Mouse (Mus musculus) embryonic facial prominence, embryonic 11.5 days (tissue): ENCODE measurements around the gene Fhod1. TPM values are rescaled to one million over a fixed set of nuclear protein-coding genes. Genes with fewer than 3 reads are reported as not detected.

Experiments
- ATAC-seq: fragments of 200-750 bp; cut with Nextera tagmentation; replicated peaks from 2 replicates; pipeline ENCODE4 v1.8.0; 2017; ENCODE audit warnings: low read depth; ENCODE audit not compliant: insufficient number of reproducible peaks, low FRiP score, low TSS enrichment
- DNase-seq: peaks from one replicate; pipeline ENCODE4 v3.0.0-alpha.2; 2015; ENCODE audit warnings: low spot score
- H3K27ac ChIP-seq: fragments of 300-500 bp; sonication (generic); replicated peaks from 2 replicates; pipeline ENCODE4 v1.5.1; 2014; ENCODE audit warnings: mild to moderate bottlenecking, low read depth, low read length, control low read depth
- H3K27me3 ChIP-seq: fragments of 300-500 bp; sonication (generic); 2 replicates; pipeline ENCODE4 v1.6.1; 2014; ENCODE audit warnings: mild to moderate bottlenecking, low read length, moderate library complexity, mixed read lengths; ENCODE audit not compliant: control insufficient read depth, insufficient read depth
- H3K36me3 ChIP-seq: fragments of 300-500 bp; sonication (generic); replicated peaks from 2 replicates; pipeline ENCODE4 v1.6.1; 2014; ENCODE audit warnings: low read depth, mild to moderate bottlenecking, low read length, moderate library complexity, mixed read lengths; ENCODE audit not compliant: control insufficient read depth, insufficient read depth
- H3K4me1 ChIP-seq: fragments of 300-500 bp; sonication (generic); 2 replicates; pipeline ENCODE4 v1.6.1; 2014; ENCODE audit warnings: low read length, mixed read lengths; ENCODE audit not compliant: control insufficient read depth, insufficient read depth
- H3K4me2 ChIP-seq: fragments of 300-500 bp; sonication (generic); 2 replicates; pipeline ENCODE4 v1.6.1; 2014; ENCODE audit warnings: low read depth, mild to moderate bottlenecking, control low read depth, low read length, moderate library complexity
- H3K4me3 ChIP-seq: fragments of 300-500 bp; sonication (generic); 2 replicates; pipeline ENCODE4 v1.5.1; 2014; ENCODE audit warnings: low read depth, low read length, control low read depth
- H3K9ac ChIP-seq: fragments of 300-500 bp; sonication (generic); replicated peaks from 2 replicates; pipeline ENCODE4 v1.6.1; 2014; ENCODE audit warnings: mild to moderate bottlenecking, control low read depth, low read length
- H3K9me3 ChIP-seq: fragments of 300-500 bp; sonication (generic); replicated peaks from 2 replicates; pipeline ENCODE4 v1.6.1; 2016; ENCODE audit warnings: mild to moderate bottlenecking, low read length, inconsistent platforms, mixed read lengths; ENCODE audit not compliant: control insufficient read depth
- WGBS: fragments of 180-500 bp; shearing (Covaris S2); extraction: QIAGEN DNeasy Blood & Tissue Kit; methylation state at CpG from one replicate; pipeline ENCODE4 v1.1.7; 2014; 5-methylcytosine and 5-hydroxymethylcytosine counted together
- polyA plus RNA-seq: library from polyadenylated mRNA; unstranded; fragments of >200 nt; fragmentation: Nextera tagmentation; extraction: Ambion mirVana; gene quantifications from 2 replicates; pipeline ENCODE4 v1.2.1, GENCODE M21; 2014

The Fhod1 gene
- polyA plus RNA-seq: 1.8 and 2.6 TPM in 2 replicates

DNA sequence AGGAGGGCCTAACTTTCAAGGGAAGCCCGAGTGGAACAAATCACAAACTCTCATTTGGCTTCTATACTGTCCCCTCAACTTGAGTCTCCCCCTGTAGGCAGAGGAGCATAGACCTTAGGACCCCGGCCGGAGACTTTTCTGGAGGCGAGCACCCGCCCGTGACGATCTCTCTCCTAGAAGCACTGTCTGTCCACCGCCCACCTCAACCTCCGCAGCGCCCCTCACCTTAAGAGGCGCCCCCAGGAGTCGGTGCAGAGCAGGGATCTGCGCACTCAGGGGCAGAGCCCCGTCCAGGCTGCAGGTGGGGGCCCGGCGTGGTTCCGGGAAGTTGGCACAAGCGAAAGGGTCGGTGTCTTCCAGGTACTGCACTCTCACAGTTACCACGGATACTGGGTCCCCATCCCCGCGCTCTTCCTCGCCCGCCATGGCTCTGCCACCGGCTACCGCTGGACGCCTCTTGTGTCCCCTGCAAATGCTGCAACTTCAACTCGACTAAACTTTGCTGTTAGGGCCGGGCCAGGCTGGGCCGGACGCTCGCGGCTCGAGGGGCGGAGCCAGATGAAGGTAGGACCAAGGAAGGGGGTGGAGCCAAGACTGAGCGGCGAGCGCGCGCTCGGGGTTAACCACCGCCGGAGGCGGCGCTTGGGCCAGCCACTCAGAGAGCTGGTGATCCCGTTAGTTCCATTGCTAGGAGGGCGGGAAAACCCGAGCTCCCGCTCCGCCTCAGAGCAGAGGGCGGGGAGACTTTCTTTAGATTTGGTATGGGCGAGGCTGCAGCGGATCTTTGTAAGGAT lies at the start of gene Fhod1:
Fhod1 (minus strand) TSS at position 526 of the 794 bp plus-strand sequence.
- DNase-seq: peak; percentile 98
- WGBS: under 1% methylated on average over 53 of the region's 53 CpGs

DNA sequence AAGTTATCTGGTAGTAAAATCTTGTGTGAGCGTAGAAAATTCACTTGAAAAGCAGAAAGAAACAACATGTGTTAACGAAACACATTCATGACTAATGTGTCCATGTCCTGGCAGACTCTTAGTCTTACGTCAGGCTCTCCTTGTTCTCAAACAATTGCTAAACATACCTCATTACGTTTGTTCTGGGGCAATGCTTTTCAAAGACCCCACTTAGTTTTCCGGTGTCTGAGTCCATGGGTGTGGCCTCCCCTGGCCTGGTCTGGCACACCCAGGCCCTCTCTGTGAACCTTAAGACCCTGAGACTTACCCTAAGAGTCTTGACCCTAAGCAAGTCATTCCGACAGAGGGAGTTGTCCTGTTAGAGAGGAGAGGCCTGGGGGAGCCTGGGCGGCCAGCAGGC lies 46.2 kb upstream of the Fhod1 start:
- WGBS: 79% methylated on average over 7 of the region's 7 CpGs
- H3K9ac ChIP-seq: no peak overlapping the region
- H3K9me3 ChIP-seq: no peaks in the 10 kb centered on the region
- no peak overlapping the region for H3K4me2 ChIP-seq
- no peak for ATAC-seq
- H3K4me1 ChIP-seq: no peaks in the 10 kb centered on the region
- no peak overlapping the region for H3K27ac ChIP-seq
- DNase-seq: no peak
- no peak overlapping the region for H3K4me3 ChIP-seq
- no peaks in the 10 kb centered on the region for H3K36me3 ChIP-seq
- no peaks in the 10 kb centered on the region for H3K27me3 ChIP-seq

More for the DNA sequence above, at the start of gene Fhod1:
- peaks cover 9% of the 10 kb centered on the region for H3K4me1 ChIP-seq
- no peaks in the 10 kb centered on the region for H3K9me3 ChIP-seq
- no peaks in the 10 kb centered on the region for H3K36me3 ChIP-seq
- no peaks in the 10 kb centered on the region for H3K27me3 ChIP-seq
- H3K4me2 ChIP-seq: peak within 1 kb of the TSS; percentile 98
- H3K4me3 ChIP-seq: peak within 1 kb of the TSS; percentile 70
- peak within 1 kb of the TSS; percentile 56 for H3K27ac ChIP-seq
- ATAC-seq: peak; percentile 81
- peak within 1 kb of the TSS; percentile 77 for H3K9ac ChIP-seq

DNA sequence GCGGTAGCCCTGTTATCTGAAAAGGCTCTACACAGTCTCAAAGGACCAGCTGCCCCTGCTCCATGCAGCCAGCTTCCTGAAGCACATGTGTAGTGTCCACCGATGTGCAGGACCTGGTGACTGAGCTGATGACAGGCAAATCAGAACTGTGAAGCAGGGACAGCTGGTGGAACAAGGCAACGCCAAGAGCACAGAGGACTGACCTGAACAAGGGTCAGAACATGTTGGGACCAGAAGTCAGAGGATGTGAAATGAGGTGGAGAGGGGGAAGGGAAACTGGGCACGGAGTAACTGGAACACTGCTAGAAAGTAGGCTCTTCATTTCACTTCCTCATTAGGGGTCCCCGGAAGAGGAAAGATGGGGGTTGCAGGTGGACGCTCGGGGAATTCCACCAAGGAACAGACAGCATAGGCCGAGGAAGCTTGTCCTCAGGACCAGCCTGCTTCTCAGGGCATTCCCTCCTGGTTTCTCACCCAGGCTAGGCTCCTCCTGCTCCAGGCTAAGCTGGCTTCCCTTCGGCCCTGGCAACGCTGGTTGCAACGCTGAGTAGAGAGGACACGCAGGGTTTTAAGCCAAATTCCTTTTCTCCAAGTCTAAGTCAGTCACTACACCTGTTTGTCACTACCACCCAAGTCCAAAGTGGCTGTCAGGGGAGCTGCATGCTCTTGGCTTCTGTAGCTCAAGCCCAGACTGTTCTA lies 45.5 kb upstream of the Fhod1 start:
- ATAC-seq: no peak
- H3K27me3 ChIP-seq: no peaks in the 10 kb centered on the region
- H3K9ac ChIP-seq: no peak overlapping the region
- no peaks in the 10 kb centered on the region for H3K36me3 ChIP-seq
- H3K4me1 ChIP-seq: no peaks in the 10 kb centered on the region
- no peak overlapping the region for H3K4me2 ChIP-seq
- no peak overlapping the region for H3K4me3 ChIP-seq
- H3K27ac ChIP-seq: no peak overlapping the region
- DNase-seq: no peak
- H3K9me3 ChIP-seq: no peaks in the 10 kb centered on the region
- 85% methylated on average over 12 of the region's 12 CpGs for WGBS

DNA sequence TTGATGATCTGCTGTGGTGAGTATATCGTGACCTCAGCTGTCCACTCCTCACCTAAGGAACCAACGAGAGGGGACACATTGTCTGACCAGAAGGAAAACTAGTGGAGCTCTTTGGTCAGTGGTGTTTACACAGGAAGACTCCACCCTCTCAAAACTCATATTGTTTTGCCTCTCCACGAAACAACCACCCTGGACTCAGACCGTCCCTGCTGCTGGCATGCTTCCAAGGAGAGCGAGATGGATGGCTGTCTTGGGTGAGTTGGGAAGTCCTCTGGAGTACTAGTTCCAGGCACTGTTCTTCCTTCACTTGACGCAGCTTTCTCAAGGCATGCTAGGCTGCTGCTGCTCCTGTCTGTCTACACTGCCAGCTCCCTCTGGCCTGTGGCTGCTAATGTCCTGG lies 41.3 kb upstream of the Fhod1 start:
- no peak overlapping the region for H3K27ac ChIP-seq
- no peaks in the 10 kb centered on the region for H3K4me1 ChIP-seq
- no peaks in the 10 kb centered on the region for H3K27me3 ChIP-seq
- 90% methylated on average over 6 of the region's 6 CpGs for WGBS
- no peaks in the 10 kb centered on the region for H3K36me3 ChIP-seq
- ATAC-seq (no peak), DNase-seq (no peak)
- H3K4me2 ChIP-seq: no peak overlapping the region
- no peak overlapping the region for H3K4me3 ChIP-seq
- no peaks in the 10 kb centered on the region for H3K9me3 ChIP-seq
- no peak overlapping the region for H3K9ac ChIP-seq

DNA sequence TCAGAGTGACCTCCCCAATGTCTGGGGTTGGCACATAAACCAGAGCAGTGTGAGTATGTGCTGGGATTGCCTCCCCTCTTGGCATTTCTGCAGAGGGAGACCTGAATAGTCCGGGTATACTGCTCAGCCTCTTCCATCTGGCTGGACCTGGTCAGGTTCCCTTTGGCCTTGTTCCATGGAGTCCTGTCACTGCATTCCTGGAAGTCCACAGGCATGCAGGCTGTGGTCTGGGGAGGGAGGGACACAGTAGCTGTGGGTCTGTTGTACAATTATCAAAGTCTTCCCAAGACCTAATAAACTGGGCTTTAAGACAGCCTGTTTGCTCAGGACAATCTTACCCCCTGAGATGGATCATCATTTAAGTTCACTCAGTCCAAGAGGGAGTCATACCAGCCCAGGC lies 39.4 kb upstream of the Fhod1 start:
- no peak overlapping the region for H3K27ac ChIP-seq
- H3K4me3 ChIP-seq: no peak overlapping the region
- no peak overlapping the region for H3K4me2 ChIP-seq
- ATAC-seq (no peak), DNase-seq (no peak)
- no peaks in the 10 kb centered on the region for H3K9me3 ChIP-seq
- no peaks in the 10 kb centered on the region for H3K27me3 ChIP-seq
- H3K4me1 ChIP-seq: no peaks in the 10 kb centered on the region
- no peak overlapping the region for H3K9ac ChIP-seq
- WGBS: 69% methylated on average over 1 of the region's 1 CpGs
- no peaks in the 10 kb centered on the region for H3K36me3 ChIP-seq

DNA sequence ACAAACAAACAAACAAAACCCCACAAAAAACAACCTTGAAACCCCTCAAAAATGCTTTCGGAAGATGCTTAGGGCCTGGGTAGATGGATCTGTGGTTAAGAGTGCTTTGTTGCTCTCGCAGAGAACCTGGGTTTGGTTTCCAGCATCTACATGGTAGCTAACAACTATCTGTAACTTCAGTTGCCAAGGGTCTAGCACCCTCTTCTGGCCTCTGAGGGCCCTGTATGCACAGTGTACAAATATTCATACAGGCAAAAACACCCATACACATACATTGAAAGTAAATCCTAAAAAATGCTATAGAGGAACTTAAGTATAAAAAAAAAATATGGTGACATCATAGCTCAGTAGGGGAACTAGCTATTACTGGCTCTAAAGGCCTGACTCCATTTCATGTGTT lies 36.3 kb upstream of the Fhod1 start:
- DNase-seq (no peak), ATAC-seq (no peak)
- 97% methylated on average over 2 of the region's 2 CpGs for WGBS
- Histone ChIP-seq H3K4me3 (no peak overlapping the region), H3K27me3 (no peaks in the 10 kb centered on the region), H3K4me2 (no peak overlapping the region), H3K36me3 (no peaks in the 10 kb centered on the region), H3K27ac (no peak overlapping the region), H3K9me3 (no peaks in the 10 kb centered on the region), H3K9ac (no peak overlapping the region), H3K4me1 (no peaks in the 10 kb centered on the region)

DNA sequence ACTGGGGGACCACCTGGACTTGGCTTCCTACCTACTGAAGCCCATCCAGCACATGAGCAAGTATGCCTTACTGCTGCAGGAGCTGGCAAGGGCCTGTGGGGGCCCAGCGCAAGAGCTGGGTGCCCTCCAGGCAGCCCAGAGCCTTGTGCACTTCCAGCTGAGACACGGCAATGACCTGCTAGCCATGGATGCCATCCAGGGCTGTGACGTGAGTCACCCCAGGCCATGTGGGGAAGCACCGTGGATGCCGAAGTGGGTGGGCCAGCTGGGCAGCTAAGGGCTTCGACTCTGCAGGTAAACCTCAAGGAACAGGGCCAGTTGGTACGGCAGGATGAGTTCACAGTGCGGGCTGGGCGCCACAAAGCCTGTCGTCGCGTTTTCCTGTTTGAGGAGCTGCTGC lies 32.6 kb upstream of the Fhod1 start:
- ATAC-seq: no peak
- 78% methylated on average over 12 of the region's 12 CpGs for WGBS

DNA sequence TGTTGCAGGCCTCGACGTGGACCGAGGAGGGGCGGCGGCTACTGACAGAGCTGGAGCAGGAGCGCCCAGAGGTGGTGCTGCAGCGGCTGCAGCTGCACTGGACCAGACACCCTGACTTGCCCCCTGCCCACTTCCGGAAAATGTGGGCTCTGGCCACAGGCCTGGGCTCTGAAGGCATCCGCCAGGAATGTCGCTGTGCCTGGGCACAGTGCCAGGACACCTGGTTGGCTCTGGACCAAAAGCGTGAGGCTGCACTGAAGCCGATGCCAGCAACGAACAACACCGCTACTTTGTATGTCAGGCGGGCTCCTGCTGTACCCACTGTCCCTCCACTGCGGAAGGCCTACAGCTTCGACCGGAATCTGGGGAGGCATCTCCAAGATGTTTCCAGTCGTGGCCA lies 30.9 kb upstream of the Fhod1 start:
- ATAC-seq: no peak
- Histone ChIP-seq H3K36me3 (no peaks in the 10 kb centered on the region), H3K4me1 (no peaks in the 10 kb centered on the region), H3K4me3 (no peak overlapping the region), H3K4me2 (no peak overlapping the region), H3K27me3 (no peaks in the 10 kb centered on the region), H3K27ac (no peak overlapping the region), H3K9ac (0 out of 2 replicates have a peak overlapping the region, but pooled peaks have one; percentile 4), H3K9me3 (no peaks in the 10 kb centered on the region)
- no peak for DNase-seq
- 77% methylated on average over 19 of the region's 19 CpGs for WGBS

More for the DNA sequence above, 32.6 kb upstream of the Fhod1 start:
- Histone ChIP-seq H3K9ac (no peak overlapping the region), H3K27me3 (no peaks in the 10 kb centered on the region), H3K27ac (no peak overlapping the region), H3K36me3 (no peaks in the 10 kb centered on the region), H3K4me3 (no peak overlapping the region), H3K4me2 (no peak overlapping the region), H3K4me1 (no peaks in the 10 kb centered on the region), H3K9me3 (no peaks in the 10 kb centered on the region)
- DNase-seq: no peak
